Mouse (Mus musculus) cerebellum, adult 2 months (tissue): ENCODE data around the gene Pigu.

Source experiments
- CTCF ChIP-seq: fragments of 200-500 bp; IDR thresholded peaks from 2 replicates; pipeline ENCODE4 v1.5.1; 2011; ENCODE audit warnings: low read depth, mild to moderate bottlenecking, control low read depth, low read length, moderate library complexity, borderline replicate concordance; ENCODE audit not compliant: insufficient read depth
- POLR2A ChIP-seq: fragments of 200-500 bp; IDR thresholded peaks from 2 replicates; pipeline ENCODE4 v1.6.1; 2011; ENCODE audit warnings: low read length, control low read depth, borderline replicate concordance; ENCODE audit not compliant: insufficient read depth

DNA sequence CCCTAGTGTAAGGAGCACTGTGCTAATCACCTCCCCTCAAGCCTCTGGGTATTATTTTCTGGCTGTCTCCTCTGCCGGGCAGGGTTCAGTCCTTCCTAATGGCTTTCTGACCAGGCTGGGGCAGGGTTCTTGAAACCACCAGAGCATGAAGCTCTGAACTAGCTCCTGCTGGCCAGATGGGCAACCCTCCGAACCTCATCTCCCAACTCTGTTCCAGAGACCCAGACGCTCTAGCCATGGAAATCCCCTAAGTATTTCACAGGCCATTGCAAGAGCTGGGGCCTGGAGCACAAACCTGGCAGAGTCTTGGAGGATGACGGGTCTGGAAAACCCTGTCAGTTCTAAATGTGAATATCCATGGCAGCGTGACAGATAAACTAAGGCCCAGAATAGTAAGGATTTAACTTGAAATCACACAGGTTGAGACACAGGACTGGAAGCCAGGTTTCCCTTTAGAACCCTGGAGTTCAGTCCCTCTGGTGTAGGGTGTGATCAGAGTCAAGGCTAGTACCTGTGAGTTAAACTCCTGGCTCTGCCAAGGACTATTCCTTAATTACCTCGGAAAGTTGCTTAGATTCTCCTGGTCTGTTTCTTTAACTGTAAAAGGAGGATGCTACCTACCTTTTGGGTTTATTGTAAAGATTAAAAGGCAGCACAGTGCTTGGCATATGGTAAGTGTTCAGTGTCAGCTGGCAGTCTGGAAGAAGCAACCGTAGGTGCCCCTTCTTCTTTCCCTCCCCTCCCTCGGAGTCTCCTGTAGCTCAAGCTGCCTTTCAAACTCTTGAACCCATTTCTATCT, 23.2 kb upstream of the Pigu start, which contains the start of gene Trp53inp2:
- no peak for TF ChIP-seq POLR2A
- no peak for TF ChIP-seq CTCF
